Mouse (Mus musculus): ENCODE results near the gene Apoa1.

DNA sequence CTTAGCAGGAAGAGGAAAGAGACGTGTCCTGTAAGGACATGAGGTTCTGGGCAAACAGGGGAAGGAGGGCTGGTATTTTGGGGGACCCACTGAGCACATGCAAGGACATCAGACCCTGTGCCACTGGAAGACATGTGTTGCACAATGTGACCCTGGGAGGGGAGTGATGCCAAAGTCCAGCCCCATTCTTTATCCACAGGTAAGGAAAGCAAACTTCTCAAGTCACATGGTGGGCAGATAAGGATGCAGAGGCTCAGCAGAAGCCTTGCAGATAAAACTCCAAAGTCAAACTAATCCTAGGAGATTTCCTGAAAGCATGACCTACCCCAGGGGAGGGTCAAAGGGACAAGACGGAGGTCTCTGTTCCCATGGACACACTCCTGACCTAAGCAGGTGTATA is 13.4 kb downstream of the Apoa1 start:
- TF ChIP-seq CTCF (IDR thresholded peaks at IDR 0.05; ENCODE audit: low read depth), result no peak
- TF ChIP-seq EP300 (optimal IDR thresholded peaks at IDR 0.05), result no peak

Data from stomach, postnatal 0 days (tissue).